Mouse (Mus musculus) E14TG2a.4 (cell line): ENCODE results near the gene Pigg.

ENCODE experiments used
- H3K27me3 ChIP-seq: 2 replicates; pipeline ENCODE4 v1.6.1; 2014; ENCODE audit warnings: low read length, control low read depth; ENCODE audit not compliant: insufficient read depth
- H3K36me3 ChIP-seq: 2 replicates; pipeline ENCODE4 v1.6.1; 2014; ENCODE audit warnings: low read length, control low read depth; ENCODE audit not compliant: insufficient read depth
- H3K4me1 ChIP-seq: replicated peaks from 2 replicates; pipeline ENCODE4 v1.6.1; 2014; ENCODE audit warnings: low read depth, low read length, control low read depth
- H3K4me3 ChIP-seq: replicated peaks from 2 replicates; pipeline ENCODE4 v1.5.1; 2014; ENCODE audit warnings: mild to moderate bottlenecking, low read length
- H3K9me3 ChIP-seq: 2 replicates; pipeline ENCODE4 v1.6.1; 2014; ENCODE audit warnings: low read length, control low read depth
- CTCF ChIP-seq: conservative IDR thresholded peaks from 2 replicates; pipeline ENCODE4 v1.5.1; 2014; ENCODE audit warnings: low read length
- NANOG ChIP-seq: IDR thresholded peaks from 2 replicates; pipeline ENCODE4 v1.6.1; 2014; ENCODE audit warnings: borderline replicate concordance, low read length, mixed read lengths
- POU5F1 ChIP-seq: IDR thresholded peaks from 2 replicates; pipeline ENCODE4 v1.6.1; 2014; ENCODE audit warnings: low read length, borderline replicate concordance

The Pigg gene

GRCm38 (mm10) chr5:108286957-108287356 lies 25.5 kb upstream of the Pigg start:
- no peak for TF ChIP-seq CTCF
- no peak for TF ChIP-seq NANOG
- TF ChIP-seq POU5F1: no peak
- Histone ChIP-seq H3K4me1 (no peaks in the 10 kb centered on the region), H3K4me3 (no peak overlapping the region), H3K9me3 (peaks cover 30% of the 10 kb centered on the region), H3K36me3 (no peaks in the 10 kb centered on the region), H3K27me3 (no peaks in the 10 kb centered on the region)

- Histone ChIP-seq H3K9me3 (no peaks in the 10 kb centered on the region), H3K27me3 (no peaks in the 10 kb centered on the region), H3K4me1 (peaks cover 17% of the 10 kb centered on the region), H3K36me3 (no peaks in the 10 kb centered on the region), H3K4me3 (no peak overlapping the region)
- no peak for TF ChIP-seq NANOG
- no peak for TF ChIP-seq CTCF
- TF ChIP-seq POU5F1: no peak
Measured at GRCm38 (mm10) chr5:108301567-108301966, 10.8 kb upstream of the Pigg start.

GRCm38 (mm10) chr5:108313065-108313860 lies 854 bp downstream of the Pigg start:
- Histone ChIP-seq H3K4me3 (peak overlapping the region; percentile 98), H3K4me1 (peaks cover 17% of the 10 kb centered on the region), H3K27me3 (no peaks in the 10 kb centered on the region), H3K9me3 (no peaks in the 10 kb centered on the region), H3K36me3 (peaks cover 13% of the 10 kb centered on the region)
- TF ChIP-seq CTCF: no peak
- no peak for TF ChIP-seq NANOG
- TF ChIP-seq POU5F1: no peak

- H3K36me3 ChIP-seq: peaks cover 83% of the 10 kb centered on the region
- TF ChIP-seq CTCF: no peak
- TF ChIP-seq POU5F1: no peak
- no peak for TF ChIP-seq NANOG
- H3K4me1 ChIP-seq: peaks cover 10% of the 10 kb centered on the region
- no peak overlapping the region for H3K4me3 ChIP-seq
- no peaks in the 10 kb centered on the region for H3K9me3 ChIP-seq
- no peaks in the 10 kb centered on the region for H3K27me3 ChIP-seq
Measured at GRCm38 (mm10) chr5:108331051-108331450, 18.6 kb downstream of the Pigg start.

- Histone ChIP-seq H3K36me3 (peaks cover 82% of the 10 kb centered on the region), H3K9me3 (no peaks in the 10 kb centered on the region), H3K4me1 (no peaks in the 10 kb centered on the region), H3K4me3 (no peak overlapping the region), H3K27me3 (no peaks in the 10 kb centered on the region)
- TF ChIP-seq POU5F1 (no peak), NANOG (no peak), CTCF (no peak)
Measured at GRCm38 (mm10) chr5:108337385-108337784, 25.0 kb downstream of the Pigg start.

GRCm38 (mm10) chr5:108338049-108338448 lies 25.6 kb downstream of the Pigg start:
- Histone ChIP-seq H3K27me3 (no peaks in the 10 kb centered on the region), H3K4me1 (no peaks in the 10 kb centered on the region), H3K4me3 (no peak overlapping the region), H3K9me3 (no peaks in the 10 kb centered on the region), H3K36me3 (peaks cover 76% of the 10 kb centered on the region)
- TF ChIP-seq POU5F1 (no peak), NANOG (no peak), CTCF (no peak)

GRCm38 (mm10) chr5:108343680-108344170 lies 31.3 kb downstream of the Pigg start:
- peaks cover 70% of the 10 kb centered on the region for H3K36me3 ChIP-seq
- TF ChIP-seq CTCF: no peak
- no peak for TF ChIP-seq POU5F1
- TF ChIP-seq NANOG: no peak
- no peaks in the 10 kb centered on the region for H3K27me3 ChIP-seq
- H3K9me3 ChIP-seq: no peaks in the 10 kb centered on the region
- no peak overlapping the region for H3K4me3 ChIP-seq
- H3K4me1 ChIP-seq: no peaks in the 10 kb centered on the region

- TF ChIP-seq POU5F1 (no peak), CTCF (no peak), NANOG (no peak)
- H3K9me3 ChIP-seq: no peaks in the 10 kb centered on the region
- H3K36me3 ChIP-seq: peaks cover 61% of the 10 kb centered on the region
- no peaks in the 10 kb centered on the region for H3K4me1 ChIP-seq
- no peaks in the 10 kb centered on the region for H3K27me3 ChIP-seq
- no peak overlapping the region for H3K4me3 ChIP-seq
Measured at GRCm38 (mm10) chr5:108345313-108346071, 33.1 kb downstream of the Pigg start.
